ENCODE assay signal across 28 mouse cellular contexts in the genomic region with DNA sequence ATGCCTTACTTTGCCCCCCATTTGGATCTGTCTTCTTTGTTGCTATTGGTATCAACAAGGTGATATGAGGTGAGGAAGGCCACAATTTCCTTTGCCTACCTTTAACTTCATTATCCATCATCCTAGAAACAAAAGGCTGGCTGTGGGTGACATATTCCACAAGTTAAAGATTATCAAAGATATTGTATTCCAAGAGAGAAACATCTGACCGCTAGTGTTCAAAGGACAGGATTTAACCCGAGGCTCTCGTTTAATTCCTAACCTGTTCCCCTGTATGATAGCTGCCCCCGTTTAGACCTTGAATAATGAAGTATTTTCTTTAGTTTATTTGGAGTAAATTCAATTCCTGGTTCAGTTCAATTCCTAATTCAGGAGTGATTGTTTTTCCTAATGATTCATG.
"Had no signal": no experiment of that assay in that cellular context is flagged by ENCODE, and none has a peak within 500 bp of the region (broad histone marks: within the 10 kb centered on the region; RNA-seq: fewer than 3 reads in every experiment).

No protein-coding gene starts in this region.

- H3K4me3 ChIP-seq: embryonic facial prominence, embryonic 10.5 days; embryonic facial prominence, embryonic 12.5 days; embryonic facial prominence, embryonic 13.5 days; embryonic facial prominence, embryonic 15.5 days; erythroblast, embryonic 14.5 days; forebrain, embryonic 10.5 days; forebrain, embryonic 12.5 days; forebrain, embryonic 13.5 days; forebrain, embryonic 15.5 days; gastrocnemius, adult 2 months had no signal

- H3K36me3 ChIP-seq: embryonic facial prominence, embryonic 10.5 days; embryonic facial prominence, embryonic 12.5 days; embryonic facial prominence, embryonic 13.5 days; embryonic facial prominence, embryonic 15.5 days; forebrain, embryonic 10.5 days; forebrain, embryonic 12.5 days; forebrain, embryonic 15.5 days had no signal

- H3K9ac ChIP-seq: embryonic facial prominence, embryonic 12.5 days; embryonic facial prominence, embryonic 13.5 days; embryonic facial prominence, embryonic 15.5 days; forebrain, embryonic 12.5 days; forebrain, embryonic 13.5 days; forebrain, embryonic 15.5 days; forebrain, postnatal 0 days had no signal

- H3K27me3 ChIP-seq: embryonic facial prominence, embryonic 12.5 days; embryonic facial prominence, embryonic 13.5 days; embryonic facial prominence, embryonic 15.5 days; forebrain, embryonic 12.5 days; forebrain, embryonic 13.5 days; forebrain, embryonic 15.5 days had no signal

- H3K4me1 ChIP-seq: embryonic facial prominence, embryonic 10.5 days; embryonic facial prominence, embryonic 12.5 days; embryonic facial prominence, embryonic 13.5 days; embryonic facial prominence, embryonic 15.5 days; forebrain, embryonic 10.5 days; forebrain, embryonic 12.5 days; forebrain, embryonic 13.5 days; forebrain, embryonic 15.5 days had no signal

- DNase-seq: cerebellum, adult 2 months; cerebellum, adult 8-10 months; cerebellum, adult 9-10 months; cerebellum, adult 9-11 months; cerebellum, postnatal 10 days; cerebellum, postnatal 14 days; cerebellum, postnatal 25 days; cerebellum, postnatal 36 days; embryo, embryonic 11 days; forebrain, postnatal 0 days; gastrocnemius, adult 2 months; gastrocnemius, postnatal 10 days; gastrocnemius, postnatal 14 days; gastrocnemius, postnatal 25 days; gastrocnemius, postnatal 36 days; heart, adult 11 months; heart, adult 18-20 months had no signal

- H3K27ac ChIP-seq: embryonic facial prominence, embryonic 10.5 days; embryonic facial prominence, embryonic 12.5 days; embryonic facial prominence, embryonic 13.5 days; embryonic facial prominence, embryonic 15.5 days; forebrain, embryonic 10.5 days; forebrain, embryonic 12.5 days; forebrain, embryonic 13.5 days; forebrain, embryonic 15.5 days; gastrocnemius, adult 2 months had no signal

- H3K9me3 ChIP-seq: embryonic facial prominence, embryonic 10.5 days; embryonic facial prominence, embryonic 12.5 days; embryonic facial prominence, embryonic 13.5 days; embryonic facial prominence, embryonic 15.5 days; forebrain, embryonic 10.5 days; forebrain, embryonic 12.5 days; forebrain, embryonic 13.5 days; forebrain, embryonic 15.5 days had no signal

- ATAC-seq: forebrain, embryonic 13.5 days; forebrain, embryonic 14.5 days; forebrain, embryonic 15.5 days; forebrain, embryonic 16.5 days; forebrain, postnatal 0 days had no signal

- H3K4me2 ChIP-seq: embryonic facial prominence, embryonic 12.5 days; embryonic facial prominence, embryonic 13.5 days; embryonic facial prominence, embryonic 15.5 days; forebrain, embryonic 12.5 days; forebrain, embryonic 13.5 days; forebrain, embryonic 15.5 days had no signal
